Mouse (Mus musculus): ENCODE data around the gene Tmem132d.

DNA sequence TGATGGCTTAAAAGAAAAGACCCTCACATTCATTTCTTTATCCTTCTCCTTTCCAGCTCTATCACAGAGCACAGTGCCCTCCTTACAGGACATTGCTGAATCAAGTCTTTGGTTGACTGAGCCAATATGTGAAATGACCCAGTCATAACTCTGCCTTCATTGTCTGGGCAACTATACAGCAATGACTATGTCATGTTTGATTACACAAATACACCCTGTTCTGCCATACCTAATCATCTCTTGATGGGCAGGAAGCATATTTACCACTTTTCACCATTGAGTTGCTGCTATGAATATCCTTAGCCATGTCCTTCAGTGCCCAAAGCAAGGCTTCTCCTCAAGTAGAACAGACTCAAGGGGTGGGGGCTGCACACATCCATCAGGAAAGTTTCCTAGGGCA, 214.6 kb downstream of the Tmem132d start:
- no peak for TF ChIP-seq CTCF (conservative IDR thresholded peaks at IDR 0.05; ENCODE audit: insufficient read depth, insufficient read length, low read depth, low read length)
- no peak for TF ChIP-seq POLR2A (IDR thresholded peaks at IDR 0.05; ENCODE audit: low read depth, low read length)
